Mouse (Mus musculus) kidney, embryonic 15.5 days (tissue): ENCODE data around the gene Safb2. TPM values are rescaled to one million over a fixed set of nuclear protein-coding genes. Genes with fewer than 3 reads are reported as not detected.
"Not testable (repeated sequence)": the region's sequence is repeated elsewhere in the genome, so short reads cannot be mapped to it uniquely, and the experiment has no call there.

Experiments
- ATAC-seq: fragments of 200-750 bp; cut with Nextera tagmentation; replicated peaks from 2 replicates; pipeline ENCODE4 v1.8.0; 2017; ENCODE audit warnings: moderate TSS enrichment; ENCODE audit not compliant: low FRiP score
- H3K27ac ChIP-seq: fragments of 300-500 bp; sonication (generic); 2 replicates; pipeline ENCODE4 v1.5.1; 2015; ENCODE audit warnings: mild to moderate bottlenecking, inconsistent platforms
- H3K27me3 ChIP-seq: fragments of 300-500 bp; sonication (generic); 2 replicates; pipeline ENCODE4 v1.6.1; 2015; ENCODE audit warnings: inconsistent platforms
- H3K36me3 ChIP-seq: fragments of 300-500 bp; sonication (generic); 2 replicates; pipeline ENCODE4 v1.6.1; 2015; ENCODE audit warnings: inconsistent platforms
- H3K4me1 ChIP-seq: fragments of 300-500 bp; sonication (generic); 2 replicates; pipeline ENCODE4 v1.6.1; 2015; ENCODE audit warnings: inconsistent platforms
- H3K4me2 ChIP-seq: fragments of 300-500 bp; sonication (generic); 2 replicates; pipeline ENCODE4 v1.6.1; 2015; ENCODE audit warnings: moderate library complexity, mild to moderate bottlenecking, inconsistent platforms
- H3K4me3 ChIP-seq: fragments of 300-500 bp; sonication (generic); replicated peaks from 2 replicates; pipeline ENCODE4 v1.5.1; 2015; ENCODE audit warnings: mild to moderate bottlenecking, inconsistent platforms
- H3K9ac ChIP-seq: fragments of 300-500 bp; sonication (generic); 2 replicates; pipeline ENCODE4 v1.6.1; 2015; ENCODE audit warnings: mild to moderate bottlenecking, inconsistent platforms
- H3K9me3 ChIP-seq: fragments of 300-500 bp; sonication (generic); replicated peaks from 2 replicates; pipeline ENCODE4 v1.6.1; 2016; ENCODE audit warnings: inconsistent platforms
- WGBS: fragments of 180-500 bp; shearing (Covaris S2); methylation state at CpG from one replicate; pipeline ENCODE4 v1.1.7; 2015; ENCODE audit warnings: mixed read lengths; 5-methylcytosine and 5-hydroxymethylcytosine counted together
- polyA plus RNA-seq: library from polyadenylated mRNA; unstranded; fragments of >200 nt; fragmentation: Nextera tagmentation; extraction: Ambion mirVana; gene quantifications from 2 replicates; pipeline ENCODE4 v1.2.1, GENCODE M21; 2015

The Safb2 gene
- polyA plus RNA-seq, result 89.5 and 92.4 TPM in 2 replicates

GRCm38 (mm10) chr17:56584257-56585130 is at the start of gene Safb2, which contains the start of gene Safb:
Gene Safb2 (minus strand): TSS chr17:56584585.
Gene Safb (plus strand): TSS chr17:56584825.
- H3K4me3 ChIP-seq, result peak within 1 kb of the TSS; percentile 82
- WGBS, result under 1% methylated on average over 94 of the region's 101 CpGs
- H3K9ac ChIP-seq, result peak within 1 kb of the TSS; percentile 93
- peak within 1 kb of the TSS; percentile 80 for H3K4me2 ChIP-seq
- H3K36me3 ChIP-seq, result peaks cover 68% of the 10 kb centered on the region
- no peaks in the 10 kb centered on the region for H3K27me3 ChIP-seq
- ATAC-seq, result peak; percentile 97
- peak within 1 kb of the TSS; percentile 97 for H3K27ac ChIP-seq
- peaks cover 50% of the 10 kb centered on the region for H3K4me1 ChIP-seq
- no peaks in the 10 kb centered on the region for H3K9me3 ChIP-seq

GRCm38 (mm10) chr17:56634023-56634422 is 49.6 kb upstream of the Safb2 start:
- Histone ChIP-seq H3K36me3 (no peaks in the 10 kb centered on the region), H3K4me1 (no peaks in the 10 kb centered on the region), H3K4me3 (no peak overlapping the region), H3K27me3 (no peaks in the 10 kb centered on the region), H3K27ac (no peak overlapping the region), H3K4me2 (no peak overlapping the region), H3K9ac (no peak overlapping the region), H3K9me3 (no peaks in the 10 kb centered on the region)
- ATAC-seq, result no peak
- 83% methylated on average over 6 of the region's 6 CpGs for WGBS

- Histone ChIP-seq H3K36me3 (no peaks in the 10 kb centered on the region), H3K27me3 (no peaks in the 10 kb centered on the region), H3K9me3 (no peaks in the 10 kb centered on the region), H3K9ac (no peak overlapping the region), H3K4me3 (no peak overlapping the region), H3K27ac (no peak overlapping the region), H3K4me2 (no peak overlapping the region), H3K4me1 (peaks cover 11% of the 10 kb centered on the region)
- no peak for ATAC-seq
- WGBS, result 52% methylated on average over 4 of the region's 4 CpGs
Observed at GRCm38 (mm10) chr17:56631807-56632206, 47.4 kb upstream of the Safb2 start.

GRCm38 (mm10) chr17:56629800-56630781 is 45.7 kb upstream of the Safb2 start:
- WGBS, result 88% methylated on average over 27 of the region's 27 CpGs

GRCm38 (mm10) chr17:56627530-56628277 is 43.3 kb upstream of the Safb2 start, which contains the start of gene Catsperd:
Gene Catsperd (plus strand): TSS chr17:56628143.
- H3K36me3 ChIP-seq, result peaks cover 21% of the 10 kb centered on the region
- no peaks in the 10 kb centered on the region for H3K27me3 ChIP-seq
- H3K9ac ChIP-seq, result peak within 1 kb of the TSS; percentile 53
- H3K27ac ChIP-seq, result peak within 1 kb of the TSS; percentile 93
- ATAC-seq, result peak; percentile 58
- no peaks in the 10 kb centered on the region for H3K9me3 ChIP-seq
- peak within 1 kb of the TSS; percentile 95 for H3K4me2 ChIP-seq
- H3K4me1 ChIP-seq, result peaks cover 29% of the 10 kb centered on the region
- peak within 1 kb of the TSS; percentile 97 for H3K4me3 ChIP-seq
- 9% methylated on average over 26 of the region's 26 CpGs for WGBS

More at GRCm38 (mm10) chr17:56629800-56630781, 45.7 kb upstream of the Safb2 start:
- not testable (repeated sequence) for H3K27me3 ChIP-seq, H3K36me3 ChIP-seq, H3K9ac ChIP-seq, H3K9me3 ChIP-seq, H3K4me2 ChIP-seq, H3K4me3 ChIP-seq, H3K27ac ChIP-seq, ATAC-seq
- H3K4me1 ChIP-seq, result peaks cover 23% of the 10 kb centered on the region

GRCm38 (mm10) chr17:56626754-56627470 is 42.5 kb upstream of the Safb2 start, which contains the start of gene Lonp1:
Gene Lonp1 (minus strand): TSS chr17:56626887.
- Histone ChIP-seq H3K9me3 (no peaks in the 10 kb centered on the region), H3K27ac (peak within 1 kb of the TSS; percentile 93), H3K27me3 (no peaks in the 10 kb centered on the region), H3K4me1 (peaks cover 29% of the 10 kb centered on the region), H3K36me3 (peaks cover 29% of the 10 kb centered on the region), H3K9ac (peak within 1 kb of the TSS; percentile 97), H3K4me2 (peak within 1 kb of the TSS; percentile 95), H3K4me3 (peak within 1 kb of the TSS; percentile 97)
- ATAC-seq, result peak; percentile 92
- WGBS, result under 1% methylated on average over 51 of the region's 51 CpGs

- WGBS, result under 1% methylated on average over 28 of the region's 32 CpGs
- peak overlapping the region; percentile 95 for H3K4me2 ChIP-seq
- H3K27me3 ChIP-seq, result no peaks in the 10 kb centered on the region
- H3K4me1 ChIP-seq, result peaks cover 29% of the 10 kb centered on the region
- H3K4me3 ChIP-seq, result peak overlapping the region; percentile 97
- H3K9ac ChIP-seq, result peak overlapping the region; percentile 97
- peak overlapping the region; percentile 75 for H3K27ac ChIP-seq
- no peaks in the 10 kb centered on the region for H3K9me3 ChIP-seq
- H3K36me3 ChIP-seq, result peaks cover 35% of the 10 kb centered on the region
- ATAC-seq, result no peak; the same call in 1 of the 2 replicates
Observed at GRCm38 (mm10) chr17:56626260-56626659, 41.9 kb upstream of the Safb2 start.

- Histone ChIP-seq H3K9me3 (no peaks in the 10 kb centered on the region), H3K4me2 (peak overlapping the region; percentile 95), H3K4me1 (peaks cover 29% of the 10 kb centered on the region), H3K4me3 (peak overlapping the region; percentile 97), H3K27ac (no peak overlapping the region), H3K9ac (peak overlapping the region; percentile 97; the same call in 1 of the 2 replicates), H3K27me3 (no peaks in the 10 kb centered on the region), H3K36me3 (peaks cover 42% of the 10 kb centered on the region)
- no peak for ATAC-seq
- WGBS, result 79% methylated on average over 3 of the region's 3 CpGs
Observed at GRCm38 (mm10) chr17:56625495-56625894, 41.1 kb upstream of the Safb2 start.

- Histone ChIP-seq H3K4me2 (no peak overlapping the region), H3K27ac (no peak overlapping the region), H3K36me3 (peaks cover 85% of the 10 kb centered on the region), H3K4me3 (no peak overlapping the region), H3K9ac (no peak overlapping the region), H3K9me3 (no peaks in the 10 kb centered on the region), H3K4me1 (peaks cover 25% of the 10 kb centered on the region), H3K27me3 (no peaks in the 10 kb centered on the region)
- no peak for ATAC-seq
- 75% methylated on average over 8 of the region's 8 CpGs for whole genome bisulfite sequencing
Observed at GRCm38 (mm10) chr17:56617628-56618027, 33.2 kb upstream of the Safb2 start.

GRCm38 (mm10) chr17:56616725-56617124 is 32.3 kb upstream of the Safb2 start:
- Histone ChIP-seq H3K36me3 (peaks cover 76% of the 10 kb centered on the region), H3K9ac (no peak overlapping the region), H3K4me3 (no peak overlapping the region), H3K27ac (no peak overlapping the region), H3K9me3 (no peaks in the 10 kb centered on the region), H3K27me3 (no peaks in the 10 kb centered on the region), H3K4me2 (no peak overlapping the region), H3K4me1 (peaks cover 34% of the 10 kb centered on the region)
- 77% methylated on average over 3 of the region's 3 CpGs for WGBS
- ATAC-seq, result no peak
